Comparison of ENCODE assay signal across 15 mouse cellular contexts in genomic region chr1:166031673-166032547, GRCm38 (mm10).
"Had no signal": no experiment of that assay in that cellular context is flagged by ENCODE, and none has a peak within 500 bp of the region (broad histone marks: within the 10 kb centered on the region; RNA-seq: fewer than 3 reads in every experiment).

No protein-coding gene starts in this region.

- H3K27ac ChIP-seq: limb, embryonic 15.5 days; liver, embryonic 15.5 days; midbrain, embryonic 12.5 days; stomach, postnatal 0 days had no signal

- H3K36me3 ChIP-seq: limb, embryonic 15.5 days; liver, embryonic 15.5 days; midbrain, embryonic 12.5 days had no signal

- H3K4me3 ChIP-seq: limb, embryonic 15.5 days; liver, embryonic 15.5 days; megakaryocyte, embryonic 14.5 days; midbrain, embryonic 12.5 days had no signal

- H3K4me2 ChIP-seq: limb, embryonic 15.5 days; liver, embryonic 15.5 days; midbrain, embryonic 12.5 days had no signal

- DNase-seq: kidney, adult 18-20 months; kidney, postnatal 10 days; kidney, postnatal 4 days; lung, postnatal 36 days; right cerebral cortex, adult 18-20 months; right cerebral cortex, postnatal 25 days; thymus, postnatal 14 days had no signal

- H3K27me3 ChIP-seq: limb, embryonic 15.5 days; liver, embryonic 15.5 days; midbrain, embryonic 12.5 days had no signal

- H3K9ac ChIP-seq: limb, embryonic 15.5 days; liver, embryonic 15.5 days; midbrain, embryonic 12.5 days had no signal

- ATAC-seq: hindbrain, embryonic 16.5 days; inflammation-experienced regulatory T-cells, adult 6 months; midbrain, embryonic 16.5 days had no signal

- H3K4me1 ChIP-seq: limb, embryonic 15.5 days; liver, embryonic 15.5 days had no signal

- H3K9me3 ChIP-seq: limb, embryonic 15.5 days; liver, embryonic 15.5 days; megakaryocyte, embryonic 14.5 days; midbrain, embryonic 12.5 days had no signal
